8 mouse cellular contexts compared by ENCODE assay signal in the genomic region with DNA sequence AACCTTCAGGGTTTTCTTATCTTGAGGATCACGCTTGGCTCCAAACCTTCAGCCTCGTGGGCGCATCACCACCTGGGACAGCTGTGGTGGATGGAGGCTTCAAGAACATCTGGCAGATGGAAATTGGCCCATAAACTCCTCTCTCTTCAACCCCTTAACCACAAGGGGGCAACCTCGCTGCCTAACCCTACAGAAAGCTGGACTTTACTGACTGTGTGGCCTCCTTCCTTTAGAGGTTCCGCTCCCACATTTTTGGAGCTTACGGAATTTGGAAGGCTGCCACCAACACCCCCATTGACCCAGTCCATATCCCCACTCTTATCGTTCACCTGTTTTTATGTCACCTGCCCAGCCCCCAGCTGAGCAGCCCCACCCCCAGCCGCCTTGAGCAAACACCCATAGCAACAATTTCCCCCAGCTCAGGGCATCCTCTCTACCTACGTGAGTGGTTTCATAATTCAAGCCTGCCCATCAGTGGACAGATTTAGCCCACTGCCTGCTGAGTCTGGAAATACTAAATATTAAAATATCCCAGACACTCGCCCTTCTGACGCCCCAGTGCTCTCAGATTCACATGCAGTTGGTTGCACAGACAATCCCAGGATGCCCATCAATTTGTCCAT.
DNase-seq lines count a peak whose midpoint lies in the region; ATAC-seq and TF ChIP-seq lines count a peak whose summit lies in the region.

No protein-coding gene starts in this region.

- peak; percentile 70 for TF ChIP-seq RAD21 in MEL (IDR thresholded peaks at IDR 0.05; ENCODE audit: low read depth, low read length)

- H3K4me2 ChIP-seq in hindbrain, embryonic 14.5 days (replicated peaks): no peak overlapping the region

- no peaks in the 10 kb centered on the region for H3K4me1 ChIP-seq in MEL (ENCODE audit: control insufficient read depth in 1 of 2, insufficient read depth in 2 of 2, low read length in 2 of 2)
- no peaks in the 10 kb centered on the region for H3K4me1 ChIP-seq in hindbrain, embryonic 14.5 days (replicated peaks; ENCODE audit: control insufficient read depth, insufficient read depth, low read length)

- H3K79me2 ChIP-seq in MEL (ENCODE audit: control insufficient read depth, insufficient read depth, low read length, poor library complexity): no peaks in the 10 kb centered on the region

- intact Hi-C loops in left cerebral cortex, postnatal 4 days (cut with DNase I): no loop called here
- intact Hi-C loops in left cerebral cortex, postnatal 14 days (cut with DNase I): no loop called here

- H3K27me3 ChIP-seq in MEL (ENCODE audit: control insufficient read depth in 1 of 2, insufficient read depth in 2 of 2, low read length in 2 of 2): peaks cover 0 to 5% of the 10 kb centered on the region in 2 experiments; a peak in 1 of 4 replicates
- H3K27me3 ChIP-seq in hindbrain, embryonic 14.5 days (ENCODE audit: control insufficient read depth, insufficient read depth, low read length): no peaks in the 10 kb centered on the region

- TF ChIP-seq EP300 in MEL (IDR thresholded peaks at IDR 0.05; ENCODE audit: low read depth in 1 of 2, low read length in 2 of 2): no peak

- H3K36me3 ChIP-seq in MEL (ENCODE audit: control insufficient read depth in 1 of 2, insufficient read depth in 2 of 2, low read length in 2 of 2): no peaks in the 10 kb centered on the region
- H3K36me3 ChIP-seq in hindbrain, embryonic 14.5 days (replicated peaks; ENCODE audit: control insufficient read depth, insufficient read depth): no peaks in the 10 kb centered on the region

- no peak overlapping the region for H3K27ac ChIP-seq in MEL (ENCODE audit: control insufficient read depth, low read depth, low read length)
- H3K27ac ChIP-seq in hindbrain, embryonic 14.5 days: no peak overlapping the region

- TF ChIP-seq POLR2A in MEL (IDR thresholded peaks at IDR 0.05; ENCODE audit: control insufficient read depth in 1 of 2, insufficient read depth in 1 of 2, low read depth in 1 of 2, low read length in 2 of 2, poor library complexity in 1 of 2): no peak

- H3K4me3 ChIP-seq in MEL (ENCODE audit: control insufficient read depth in 1 of 2, insufficient read depth in 1 of 2, low read depth in 2 of 2, low read length in 2 of 2): no peak overlapping the region
- H3K4me3 ChIP-seq in hindbrain, embryonic 14.5 days (replicated peaks; ENCODE audit: low read length): no peak overlapping the region

- ATAC-seq in common myeloid progenitor, adult 5-6 weeks (replicated peaks; ENCODE audit: low read depth, poor library complexity, severe bottlenecking): peak; percentile 81
- ATAC-seq in hindbrain, embryonic 14.5 days (ENCODE audit: low FRiP score): no peak

- no peak overlapping the region for H3K9ac ChIP-seq in MEL (ENCODE audit: control insufficient read depth, low read depth, low read length, poor library complexity, severe bottlenecking)
- H3K9ac ChIP-seq in hindbrain, embryonic 14.5 days: no peak overlapping the region

- TF ChIP-seq CTCF in MEL (IDR thresholded peaks at IDR 0.05 in 2 of 3, conservative IDR thresholded peaks at IDR 0.05 in 1 of 3; ENCODE audit: control insufficient read depth in 1 of 3, insufficient read depth in 1 of 3, low read depth in 2 of 3, low read length in 3 of 3, poor library complexity in 1 of 3, severe bottlenecking in 1 of 3): peak; percentile 53 to 73 (median 67)

- WGBS in hindbrain, embryonic 14.5 days: 64% methylated on average over 11 of the region's 11 CpGs

- peak; percentile 16 for DNase-seq in left cerebral cortex, postnatal 4 days
- no peak for DNase-seq in left cerebral cortex, adult 9 months (ENCODE audit: low spot score in 2 of 2)
- DNase-seq in MEL (ENCODE audit: low read depth, low spot score): peak; percentile 63
- DNase-seq in hindbrain, embryonic 14.5 days (ENCODE audit: low spot score): peak; percentile 39
- peak; percentile 60 for DNase-seq in lung, postnatal 10 days
- DNase-seq in thymus, postnatal 14 days: peak; percentile 54
- DNase-seq in left cerebral cortex, postnatal 14 days (ENCODE audit: low spot score in 2 of 2): no peak

- no peaks in the 10 kb centered on the region for H3K9me3 ChIP-seq in MEL (replicated peaks; ENCODE audit: insufficient read depth, low read length)
- H3K9me3 ChIP-seq in hindbrain, embryonic 14.5 days (ENCODE audit: control insufficient read depth, low read length): no peaks in the 10 kb centered on the region

TF ChIP-seq in MEL, 35 proteins besides CTCF, POLR2A, EP300 and RAD21:
- TF ChIP-seq SMC3 (IDR thresholded peaks at IDR 0.05; ENCODE audit: low read depth, low read length) (peak; percentile 93), POLR2AphosphoS2 (IDR thresholded peaks at IDR 0.05; ENCODE audit: low read length) (no peak), ZC3H11A (IDR thresholded peaks at IDR 0.05; ENCODE audit: low read depth, low read length) (peak; percentile 62; the same call in 1 of the 2 replicates)
TF ChIP-seq in MEL: peak in this region for 2.

Comparison
In these comparisons a context has a peak if more than half of its experiments do, and no peak if none do; other contexts are left out.
1. DNase-seq: peak in left cerebral cortex, postnatal 4 days (single experiment), MEL (single experiment), hindbrain, embryonic 14.5 days (single experiment), lung, postnatal 10 days (single experiment) and thymus, postnatal 14 days (single experiment); none in left cerebral cortex, adult 9 months (0 of 2) and left cerebral cortex, postnatal 14 days (0 of 2).